Mouse (Mus musculus): ENCODE data around the gene Olfr1313.
"Not testable (repeated sequence)": the region's sequence is repeated elsewhere in the genome, so short reads cannot be mapped to it uniquely, and the experiment has no call there.

Gene Olfr1313

DNA sequence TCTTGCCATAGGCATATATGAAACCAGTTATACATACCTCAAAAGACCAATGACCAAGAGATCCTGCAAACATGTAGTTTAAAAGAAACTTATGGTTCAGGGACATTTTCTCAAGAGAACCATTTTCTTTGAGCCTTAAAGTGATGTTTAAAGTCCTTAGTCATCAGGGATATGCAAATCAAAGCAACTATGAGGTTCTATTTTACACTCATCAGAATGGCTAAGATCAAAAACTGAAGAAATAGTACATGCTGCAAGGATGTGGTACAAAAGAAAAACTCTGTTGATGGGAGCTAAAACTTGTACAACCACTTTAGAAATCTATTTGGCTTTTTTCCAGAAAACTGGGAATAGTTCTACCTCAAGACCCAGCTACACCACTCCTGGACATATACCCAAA lies at the start of gene Olfr1313:
Gene Olfr1313 (minus strand): TSS at position 101 of the 400 bp plus-strand sequence.
- DNase-seq (ENCODE audit: low spot score in 2 of 2), result no peak

DNA sequence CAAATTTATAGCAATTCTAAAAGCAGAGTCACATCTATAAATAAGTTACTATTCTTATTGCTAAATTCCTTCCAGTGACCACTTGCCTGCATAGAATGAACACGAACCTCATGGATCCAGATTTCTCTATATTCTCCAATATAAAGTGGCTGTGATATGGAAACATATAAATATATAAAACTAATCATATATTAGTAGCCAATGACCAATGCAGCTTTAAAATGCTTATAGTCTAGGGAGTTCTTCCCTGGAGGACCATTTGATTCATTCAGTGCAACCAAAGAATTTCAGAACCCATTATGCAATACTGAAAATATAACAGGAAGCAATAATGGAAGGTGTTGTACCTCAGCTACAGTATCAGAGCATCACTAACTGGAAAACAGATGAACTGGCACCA lies 37.7 kb upstream of the Olfr1313 start, which contains the start of gene Olfr1315-ps1:
Gene Olfr1315-ps1 (minus strand): TSS at position 101 of the 400 bp plus-strand sequence.
- DNase-seq (ENCODE audit: low spot score in 2 of 2), result no peak

DNA sequence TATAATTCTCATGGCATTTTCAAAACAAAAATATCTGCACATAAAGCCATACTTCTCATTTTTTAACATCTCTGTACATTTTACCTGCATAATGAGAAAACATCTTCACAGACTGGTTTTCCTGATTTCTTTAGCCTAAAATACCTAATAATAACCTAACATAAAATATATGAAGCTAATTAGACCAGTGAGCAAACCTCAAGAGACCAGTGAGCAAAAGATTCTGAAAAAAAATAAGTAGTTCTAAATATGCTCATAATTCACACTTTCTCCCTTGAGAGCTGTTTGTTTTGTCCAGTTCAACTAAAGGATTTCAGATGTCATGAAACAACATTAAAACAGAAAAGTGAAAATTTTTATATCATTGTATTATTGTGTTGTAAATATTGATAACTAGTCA lies 19.0 kb upstream of the Olfr1313 start, which contains the start of gene Olfr1314:
Gene Olfr1314 (minus strand): TSS at position 101 of the 400 bp plus-strand sequence.
- DNase-seq (ENCODE audit: low spot score in 2 of 2), result no peak

DNA sequence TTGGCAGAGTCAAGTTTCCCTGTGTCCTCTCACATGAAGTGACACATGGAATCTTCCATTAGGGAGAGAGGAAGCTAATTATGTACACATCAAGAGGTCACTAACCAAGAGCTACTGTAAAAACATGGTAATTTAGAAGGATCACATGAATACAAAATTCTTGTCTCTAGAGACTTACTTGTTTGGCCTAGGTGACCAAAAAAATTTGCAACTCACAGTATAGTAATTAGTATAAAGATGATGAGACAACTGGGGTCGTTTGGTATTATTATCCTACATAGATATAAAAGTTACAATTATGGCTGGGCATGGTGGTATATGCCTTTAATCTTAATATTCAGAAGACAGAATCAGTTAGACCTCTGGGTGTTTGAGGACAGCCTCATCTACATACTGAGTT lies 27.5 kb downstream of the Olfr1313 start, which contains the start of gene Olfr1312:
Gene Olfr1312 (minus strand): TSS at position 101 of the 400 bp plus-strand sequence.
- no peak for DNase-seq (ENCODE audit: low spot score in 2 of 2)

DNA sequence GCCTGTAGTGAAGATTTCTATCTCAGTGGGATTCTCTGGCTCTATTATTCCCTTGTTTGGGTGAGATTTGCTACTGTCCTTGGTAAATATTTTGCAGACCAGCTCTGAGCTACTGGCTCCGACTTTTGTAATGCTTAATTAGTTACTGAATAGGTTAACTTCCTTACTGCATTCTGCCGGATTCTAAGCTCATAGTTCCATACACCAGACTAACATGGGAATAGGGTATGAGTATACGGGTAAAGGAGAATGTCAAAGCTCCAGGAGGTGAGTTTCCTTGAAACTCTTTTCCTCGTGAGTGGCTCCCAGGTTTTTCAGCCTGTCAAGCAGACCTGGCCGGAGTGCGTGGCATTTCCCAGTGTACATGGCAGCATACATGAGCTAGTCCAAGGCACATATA lies 50.7 kb downstream of the Olfr1313 start:
- DNase-seq (ENCODE audit: low spot score in 2 of 2), result not testable (repeated sequence)

DNA sequence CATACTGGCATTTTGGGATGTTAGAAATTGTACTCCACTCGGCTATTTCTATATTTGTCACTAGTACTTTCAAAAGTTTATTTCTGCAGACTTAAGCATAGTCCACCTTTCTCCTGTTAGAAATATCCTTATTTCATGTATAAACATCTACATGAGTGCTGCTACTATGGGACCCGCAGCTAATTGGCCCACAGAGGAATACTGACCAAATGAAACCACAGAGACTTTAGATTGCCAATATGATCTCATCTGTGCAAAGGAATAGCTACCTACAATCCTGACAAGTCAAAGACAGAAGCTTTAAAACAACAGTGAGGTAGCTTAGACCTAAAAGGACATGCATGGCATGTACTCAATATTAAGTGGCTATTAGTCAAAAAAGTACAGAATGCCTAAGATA lies 53.3 kb downstream of the Olfr1313 start, which contains the start of gene Olfr1311:
Gene Olfr1311 (minus strand): TSS at position 101 of the 400 bp plus-strand sequence.
- no peak for DNase-seq (ENCODE audit: low spot score in 2 of 2)

Measured in natural killer cell, adult 2 months (primary cell).